Mouse (Mus musculus): ENCODE results near the gene Tmprss4. TPM values are rescaled to one million over a fixed set of nuclear protein-coding genes. Genes with fewer than 3 reads are reported as not detected.

The Tmprss4 gene
- polyA plus RNA-seq, 1 experiment from 2014 or later = not detected

GRCm38 (mm10) chr9:45153361-45153760, 50.5 kb downstream of the Tmprss4 start:
- no peak overlapping the region for H3K27ac ChIP-seq (replicated peaks)
- ATAC-seq (ENCODE audit: low FRiP score, low read depth) = no peak
- no peak overlapping the region for H3K9ac ChIP-seq (replicated peaks)
- H3K36me3 ChIP-seq = no peaks in the 10 kb centered on the region
- WGBS = 79% methylated on average over 7 of the region's 7 CpGs
- no peaks in the 10 kb centered on the region for H3K4me1 ChIP-seq
- peaks cover 23% of the 10 kb centered on the region; the same call in 1 of the 2 replicates for H3K27me3 ChIP-seq
- H3K4me3 ChIP-seq = no peak overlapping the region
- no peak overlapping the region for H3K4me2 ChIP-seq (replicated peaks)
- no peaks in the 10 kb centered on the region for H3K9me3 ChIP-seq

GRCm38 (mm10) chr9:45150933-45151332, 53.0 kb downstream of the Tmprss4 start:
- Histone ChIP-seq H3K4me3 (no peak overlapping the region), H3K4me1 (peaks cover 2% of the 10 kb centered on the region), H3K4me2 (replicated peaks) (no peak overlapping the region), H3K9me3 (no peaks in the 10 kb centered on the region), H3K36me3 (no peaks in the 10 kb centered on the region), H3K9ac (replicated peaks) (no peak overlapping the region), H3K27me3 (peaks cover 43% of the 10 kb centered on the region), H3K27ac (replicated peaks) (no peak overlapping the region)
- WGBS = 67% methylated on average over 1 of the region's 1 CpGs
- no peak for ATAC-seq (ENCODE audit: low FRiP score, low read depth)

- under 1% methylated on average over 5 of the region's 5 CpGs for WGBS
- no peak overlapping the region for H3K27ac ChIP-seq (replicated peaks)
- H3K27me3 ChIP-seq = peaks cover 84% of the 10 kb centered on the region
- peaks cover 11% of the 10 kb centered on the region for H3K4me1 ChIP-seq
- H3K4me3 ChIP-seq = peak overlapping the region; percentile 40
- peak overlapping the region; percentile 75 for H3K4me2 ChIP-seq (replicated peaks)
- ATAC-seq (ENCODE audit: low FRiP score, low read depth) = no peak
- H3K9me3 ChIP-seq = no peaks in the 10 kb centered on the region
- H3K9ac ChIP-seq (replicated peaks) = peak overlapping the region; percentile 53
- no peaks in the 10 kb centered on the region for H3K36me3 ChIP-seq
Observed at GRCm38 (mm10) chr9:45146267-45146597, 57.7 kb downstream of the Tmprss4 start.

DNA sequence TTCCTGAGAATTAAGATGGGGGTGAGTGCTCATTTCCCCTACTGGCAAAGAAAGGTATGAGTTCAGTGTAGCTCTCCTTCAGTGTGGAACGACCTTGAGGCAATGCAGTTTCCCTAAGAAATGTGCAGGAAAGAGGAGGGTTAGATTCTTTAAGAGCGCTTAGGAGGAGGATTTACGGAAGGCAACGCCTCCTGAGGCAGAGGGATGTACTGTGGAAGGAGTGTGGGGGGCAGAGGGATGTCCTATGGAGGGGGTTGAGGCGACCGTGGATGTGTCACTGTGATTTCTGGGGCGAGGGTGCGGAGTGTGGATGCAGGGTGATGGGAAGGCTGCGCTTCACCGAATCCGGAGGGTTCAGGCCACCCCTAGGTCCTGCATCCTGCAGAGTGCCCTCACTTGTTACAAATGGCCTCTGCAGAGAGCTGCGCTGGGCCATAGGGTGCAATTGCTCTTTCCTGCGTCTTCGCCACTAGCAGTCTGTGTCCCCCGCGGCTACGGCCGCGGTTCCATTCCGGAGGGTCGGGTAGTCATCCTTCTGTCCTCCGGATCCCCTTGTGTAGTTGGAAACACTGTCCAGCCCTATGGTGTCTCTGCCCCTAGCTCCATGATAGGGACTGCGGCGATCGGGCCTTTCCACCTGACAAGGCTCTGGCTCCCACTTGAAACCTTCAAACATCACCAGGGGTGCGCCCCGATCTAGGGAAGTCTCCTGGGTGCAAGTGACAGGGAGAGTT, 58.2 kb downstream of the Tmprss4 start:
- peak overlapping the region; percentile 75 for H3K4me2 ChIP-seq (replicated peaks)
- peaks cover 88% of the 10 kb centered on the region for H3K27me3 ChIP-seq
- no peak overlapping the region for H3K27ac ChIP-seq (replicated peaks)
- peak overlapping the region; percentile 40 for H3K4me3 ChIP-seq
- H3K4me1 ChIP-seq = peaks cover 13% of the 10 kb centered on the region
- no peak for ATAC-seq (ENCODE audit: low FRiP score, low read depth)
- WGBS = 2% methylated on average over 27 of the region's 27 CpGs
- no peaks in the 10 kb centered on the region for H3K36me3 ChIP-seq
- peak overlapping the region; percentile 53 for H3K9ac ChIP-seq (replicated peaks)
- H3K9me3 ChIP-seq = no peaks in the 10 kb centered on the region

DNA sequence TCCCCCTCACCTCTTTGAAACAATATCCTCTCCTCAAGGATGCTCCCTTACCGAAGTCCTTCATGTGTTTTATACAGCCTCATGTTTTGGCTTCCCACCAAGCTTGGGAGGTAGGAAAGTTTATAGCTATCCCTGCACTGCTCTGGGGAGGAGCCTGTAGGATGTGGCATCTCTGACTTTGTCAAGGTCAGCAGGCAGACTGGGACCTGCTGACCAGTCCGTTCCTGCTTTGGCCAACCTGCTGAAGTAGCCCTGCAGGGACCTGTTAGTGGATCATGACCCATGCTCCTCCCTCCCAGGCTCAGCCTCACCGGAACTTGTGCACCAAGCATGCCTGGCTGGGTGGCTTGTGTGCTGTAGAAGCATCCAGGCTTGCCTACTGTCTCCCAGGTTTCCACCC, 61.2 kb downstream of the Tmprss4 start:
- no peak for ATAC-seq (ENCODE audit: low FRiP score, low read depth)
- H3K4me3 ChIP-seq = no peak overlapping the region
- no peaks in the 10 kb centered on the region for H3K36me3 ChIP-seq
- H3K9me3 ChIP-seq = no peaks in the 10 kb centered on the region
- H3K9ac ChIP-seq (replicated peaks) = no peak overlapping the region
- H3K4me2 ChIP-seq (replicated peaks) = no peak overlapping the region
- H3K27ac ChIP-seq (replicated peaks) = no peak overlapping the region
- H3K27me3 ChIP-seq = peaks cover 96% of the 10 kb centered on the region
- peaks cover 25% of the 10 kb centered on the region for H3K4me1 ChIP-seq
- 68% methylated on average over 3 of the region's 3 CpGs for WGBS

- WGBS = 57% methylated on average over 7 of the region's 7 CpGs
- no peak overlapping the region for H3K4me3 ChIP-seq
Observed at GRCm38 (mm10) chr9:45140945-45141344, 62.9 kb downstream of the Tmprss4 start.

DNA sequence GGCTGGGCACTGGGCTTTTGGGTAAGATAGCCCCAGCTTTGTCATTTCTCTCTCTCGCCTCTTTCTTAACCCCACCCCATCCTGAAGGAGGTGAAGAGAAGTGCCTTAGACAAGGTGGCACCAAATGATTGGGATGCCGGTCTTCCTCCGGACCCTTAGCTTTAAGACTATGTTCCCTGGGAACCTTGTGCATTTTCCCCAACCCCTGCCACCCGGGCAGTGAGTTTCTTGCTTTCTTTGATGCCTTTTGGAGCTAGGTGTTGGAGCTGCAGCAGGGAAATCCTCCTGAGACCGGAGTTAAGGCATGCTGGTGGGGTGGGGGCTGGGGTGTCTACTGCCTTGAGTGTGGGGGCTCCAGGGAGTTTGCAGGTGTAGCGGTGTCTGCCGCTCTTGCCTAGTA, 64.8 kb downstream of the Tmprss4 start:
- no peak for ATAC-seq (ENCODE audit: low FRiP score, low read depth)
- Histone ChIP-seq H3K27ac (replicated peaks) (no peak overlapping the region), H3K4me1 (peaks cover 23% of the 10 kb centered on the region), H3K36me3 (no peaks in the 10 kb centered on the region), H3K9ac (replicated peaks) (peak overlapping the region; percentile 29; the same call in 1 of the 2 replicates), H3K27me3 (peaks cover 100% of the 10 kb centered on the region), H3K4me2 (replicated peaks) (peak overlapping the region; percentile 86), H3K4me3 (peak overlapping the region; percentile 51), H3K9me3 (no peaks in the 10 kb centered on the region)
- 3% methylated on average over 7 of the region's 7 CpGs for WGBS

More at GRCm38 (mm10) chr9:45140945-45141344, 62.9 kb downstream of the Tmprss4 start:
- Histone ChIP-seq H3K27me3 (peaks cover 99% of the 10 kb centered on the region), H3K4me2 (replicated peaks) (no peak overlapping the region), H3K36me3 (no peaks in the 10 kb centered on the region), H3K27ac (replicated peaks) (no peak overlapping the region), H3K4me1 (peaks cover 29% of the 10 kb centered on the region), H3K9ac (replicated peaks) (no peak overlapping the region), H3K9me3 (no peaks in the 10 kb centered on the region)
- no peak for ATAC-seq (ENCODE audit: low FRiP score, low read depth)

- Histone ChIP-seq H3K36me3 (no peaks in the 10 kb centered on the region), H3K4me1 (peaks cover 23% of the 10 kb centered on the region), H3K27me3 (peaks cover 99% of the 10 kb centered on the region), H3K27ac (replicated peaks) (no peak within 1 kb of the TSS), H3K4me2 (replicated peaks) (peak within 1 kb of the TSS; percentile 86), H3K9ac (replicated peaks) (peak within 1 kb of the TSS; percentile 29; the same call in 1 of the 2 replicates), H3K9me3 (no peaks in the 10 kb centered on the region), H3K4me3 (peak within 1 kb of the TSS; percentile 51)
- peak; percentile 44; the same call in 1 of the 2 replicates for ATAC-seq (ENCODE audit: low FRiP score, low read depth)
- WGBS = under 1% methylated on average over 66 of the region's 76 CpGs
Observed at GRCm38 (mm10) chr9:45138191-45139032, 65.5 kb downstream of the Tmprss4 start, which contains the start of gene Scn4b. Scn4b (plus strand) TSS chr9:45138395.

DNA sequence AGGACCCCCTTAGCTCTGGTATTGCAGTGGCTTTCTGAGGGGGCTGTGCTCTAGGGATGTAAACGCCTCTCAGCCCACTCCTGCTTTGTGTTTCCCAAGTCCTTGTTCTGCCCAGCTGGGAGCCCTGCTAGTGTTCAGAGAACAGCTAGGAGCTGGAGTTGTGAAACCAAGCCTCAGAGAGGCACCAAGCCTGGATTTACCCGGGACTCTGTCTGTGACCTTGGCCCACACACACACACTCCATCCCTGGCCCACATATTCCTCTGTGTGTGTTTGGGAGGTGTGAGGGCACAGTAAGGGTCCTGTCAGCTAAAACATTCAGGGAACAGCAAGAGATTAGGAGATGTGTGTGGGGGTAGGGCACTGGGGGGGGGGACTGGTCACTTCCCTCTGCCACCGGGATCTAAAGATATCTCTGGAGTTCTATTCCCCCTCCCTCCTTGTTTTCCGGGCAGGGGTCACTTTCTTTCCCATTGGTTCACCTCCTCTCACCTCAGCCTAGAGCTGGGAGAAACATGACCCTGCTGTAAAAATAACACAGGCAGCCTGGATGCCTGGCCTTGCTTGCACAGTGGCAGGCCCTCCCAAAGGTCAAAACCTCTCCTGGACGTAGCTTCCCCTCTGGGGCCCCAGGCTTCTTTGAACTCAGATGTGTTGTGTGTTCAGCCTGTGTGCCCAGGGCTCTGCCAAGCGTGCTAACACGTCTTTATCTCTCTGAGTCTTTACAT, 67.3 kb downstream of the Tmprss4 start:
- H3K4me3 ChIP-seq = no peak overlapping the region
- no peak for ATAC-seq (ENCODE audit: low FRiP score, low read depth)
- peaks cover 23% of the 10 kb centered on the region for H3K4me1 ChIP-seq
- no peaks in the 10 kb centered on the region for H3K36me3 ChIP-seq
- peaks cover 92% of the 10 kb centered on the region for H3K27me3 ChIP-seq
- H3K9ac ChIP-seq (replicated peaks) = no peak overlapping the region
- WGBS = 14% methylated on average over 7 of the region's 7 CpGs
- no peaks in the 10 kb centered on the region for H3K9me3 ChIP-seq
- no peak overlapping the region for H3K4me2 ChIP-seq (replicated peaks)
- H3K27ac ChIP-seq (replicated peaks) = no peak overlapping the region

DNA sequence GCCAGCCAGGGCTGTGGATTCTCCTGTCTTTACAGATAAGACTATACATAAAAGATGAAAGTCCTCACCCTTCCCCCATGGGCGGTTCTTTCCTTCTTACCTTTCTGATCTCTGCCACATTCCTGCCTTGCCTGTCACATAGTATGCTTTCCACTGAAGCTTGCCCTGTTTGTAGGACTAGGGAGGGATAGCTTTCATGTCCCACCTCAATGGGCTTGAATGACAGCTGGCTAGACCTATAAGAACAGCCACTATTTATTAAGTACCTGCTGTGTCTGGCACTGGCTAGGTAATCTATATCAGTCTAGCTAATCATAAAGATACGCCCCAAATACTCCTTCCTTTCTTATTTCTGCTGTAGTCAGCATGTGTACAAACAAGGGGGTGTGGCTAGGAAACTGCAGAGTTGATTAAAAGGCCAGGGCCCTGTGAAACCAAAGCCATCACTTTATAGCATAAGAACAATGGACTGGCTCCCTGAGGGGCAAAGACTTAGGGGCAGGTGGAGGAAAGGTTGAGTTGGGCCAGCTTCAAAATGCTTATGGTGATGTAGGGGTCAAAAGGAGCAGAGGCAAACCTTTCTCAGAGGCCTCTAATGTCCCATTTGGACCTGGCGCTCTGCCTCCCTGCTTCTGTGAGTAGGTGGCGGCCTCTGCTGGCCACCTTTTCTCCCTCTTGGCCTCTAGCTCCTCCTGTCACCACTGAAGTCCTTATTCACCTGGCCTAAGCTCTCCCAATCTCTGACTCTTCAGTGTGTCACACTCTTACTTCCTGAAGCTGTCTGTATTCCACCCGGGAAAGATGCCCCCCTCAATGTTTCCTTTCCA, 70.2 kb downstream of the Tmprss4 start:
- Histone ChIP-seq H3K36me3 (no peaks in the 10 kb centered on the region), H3K9me3 (no peaks in the 10 kb centered on the region), H3K27me3 (peaks cover 63% of the 10 kb centered on the region), H3K4me1 (peaks cover 14% of the 10 kb centered on the region), H3K9ac (replicated peaks) (no peak overlapping the region), H3K4me2 (replicated peaks) (no peak overlapping the region), H3K27ac (replicated peaks) (no peak overlapping the region), H3K4me3 (no peak overlapping the region)
- 28% methylated on average over 5 of the region's 5 CpGs for WGBS
- no peak for ATAC-seq (ENCODE audit: low FRiP score, low read depth)

DNA sequence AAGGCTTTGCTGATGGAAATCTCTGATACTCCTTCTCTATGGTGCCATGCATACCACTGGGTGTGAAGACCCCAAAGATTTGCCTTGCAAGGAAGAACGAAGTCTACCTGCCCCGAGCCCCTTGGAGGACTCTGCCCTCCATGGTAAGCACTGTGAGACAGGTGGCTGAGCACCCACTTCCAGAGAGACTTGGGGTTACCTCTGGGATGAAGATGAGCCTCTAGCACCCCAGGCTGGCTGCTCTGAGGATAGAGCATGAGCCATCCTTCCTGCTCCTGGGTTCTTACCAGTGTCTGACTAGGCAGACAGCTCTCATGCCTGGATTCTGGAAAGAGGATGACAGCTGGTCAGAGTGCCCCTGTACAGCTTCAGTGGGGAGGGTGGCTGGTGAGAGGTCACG, 73.8 kb downstream of the Tmprss4 start:
- 75% methylated on average over 3 of the region's 3 CpGs for WGBS
- peaks cover 27% of the 10 kb centered on the region for H3K27me3 ChIP-seq
- H3K4me2 ChIP-seq (replicated peaks) = no peak overlapping the region
- H3K9me3 ChIP-seq = no peaks in the 10 kb centered on the region
- H3K36me3 ChIP-seq = peaks cover 5% of the 10 kb centered on the region; the same call in 1 of the 2 replicates
- H3K4me3 ChIP-seq = no peak overlapping the region
- no peak for ATAC-seq (ENCODE audit: low FRiP score, low read depth)
- no peak overlapping the region for H3K27ac ChIP-seq (replicated peaks)
- H3K4me1 ChIP-seq = no peaks in the 10 kb centered on the region
- no peak overlapping the region for H3K9ac ChIP-seq (replicated peaks)
